Mouse (Mus musculus) G1E (cell line): Measurements from ENCODE around the gene Mbnl1. TPM values are rescaled to one million over a fixed set of nuclear protein-coding genes. Genes with fewer than 3 reads are reported as not detected.

Source experiments
- ATAC-seq: 2 replicates; pipeline ENCODE4 v1.8.0; 2016; ENCODE audit warnings: mild to moderate bottlenecking; ENCODE audit not compliant: insufficient number of reproducible peaks, poor library complexity, low FRiP score, severe bottlenecking; ENCODE audit errors: extremely low read depth
- DNase-seq: peaks from one replicate; pipeline ENCODE4 v3.0.0; 2012; ENCODE audit warnings: low spot score
- H3K27me3 ChIP-seq: 2 replicates; pipeline ENCODE4 v1.6.1; 2012; ENCODE audit warnings: mild to moderate bottlenecking, low read length, inconsistent platforms; ENCODE audit not compliant: insufficient read depth
- H3K36me3 ChIP-seq: replicated peaks from 2 replicates; pipeline ENCODE3; 2012; ENCODE audit warnings: mild to moderate bottlenecking, inconsistent platforms
- H3K4me1 ChIP-seq: 2 replicates; pipeline ENCODE4 v1.6.1; 2012; ENCODE audit warnings: low read depth, low read length, inconsistent platforms, mixed read lengths; ENCODE audit not compliant: insufficient read depth
- H3K4me3 ChIP-seq: 2 replicates; pipeline ENCODE4 v1.5.1; 2012; ENCODE audit warnings: low read depth, mild to moderate bottlenecking, inconsistent platforms, low read length, moderate library complexity, mixed read lengths
- H3K9me3 ChIP-seq: replicated peaks from 2 replicates; pipeline ENCODE4 v1.6.1; 2012; ENCODE audit warnings: inconsistent platforms
- CTCF ChIP-seq: IDR thresholded peaks from 2 replicates; pipeline ENCODE4 v1.5.1; 2012; ENCODE audit warnings: low read depth, low read length, inconsistent platforms, mixed read lengths
- GATA1 ChIP-seq: IDR thresholded peaks from 2 replicates; pipeline ENCODE4 v1.6.1; 2012; ENCODE audit warnings: borderline replicate concordance, low read length, inconsistent platforms, mixed read lengths
- GATA2 ChIP-seq: IDR thresholded peaks from 2 replicates; pipeline ENCODE4 v1.6.1; 2012; ENCODE audit warnings: low read depth, low read length, inconsistent platforms, borderline replicate concordance
- POLR2AphosphoS5 ChIP-seq: IDR thresholded peaks from 2 replicates; pipeline ENCODE4 v1.6.1; 2012; ENCODE audit warnings: low read depth, low read length, inconsistent platforms; ENCODE audit not compliant: insufficient replicate concordance
- TAL1 ChIP-seq: conservative IDR thresholded peaks from 2 replicates; pipeline ENCODE4 v1.6.1; 2012; ENCODE audit warnings: low read depth, low read length, inconsistent platforms, mixed read lengths
- polyA plus RNA-seq: library from polyadenylated mRNA; stranded (reverse); fragments of >175 nt; gene quantifications from 2 replicates; pipeline ENCODE4 v1.2.3, GENCODE M21; 2012
- total RNA-seq, 2 experiments: library from RNA; stranded (forward) in 1 of 2; stranded (reverse) in 1 of 2; fragments of 200-1000 nt in 1 of 2; fragments of >200 nt in 1 of 2; fragmentation: Nextera tagmentation in 1 of 2; gene quantifications; 2 replicates each; pipeline ENCODE4 v1.2.3; 2014 to 2017

Gene Mbnl1
- total RNA-seq (2014; fragmentation: Nextera tagmentation) (879 and 928 TPM in 2 replicates), total RNA-seq (2017) (680 and 689 TPM in 2 replicates), polyA plus RNA-seq (115 and 131 TPM in 2 replicates)

DNA sequence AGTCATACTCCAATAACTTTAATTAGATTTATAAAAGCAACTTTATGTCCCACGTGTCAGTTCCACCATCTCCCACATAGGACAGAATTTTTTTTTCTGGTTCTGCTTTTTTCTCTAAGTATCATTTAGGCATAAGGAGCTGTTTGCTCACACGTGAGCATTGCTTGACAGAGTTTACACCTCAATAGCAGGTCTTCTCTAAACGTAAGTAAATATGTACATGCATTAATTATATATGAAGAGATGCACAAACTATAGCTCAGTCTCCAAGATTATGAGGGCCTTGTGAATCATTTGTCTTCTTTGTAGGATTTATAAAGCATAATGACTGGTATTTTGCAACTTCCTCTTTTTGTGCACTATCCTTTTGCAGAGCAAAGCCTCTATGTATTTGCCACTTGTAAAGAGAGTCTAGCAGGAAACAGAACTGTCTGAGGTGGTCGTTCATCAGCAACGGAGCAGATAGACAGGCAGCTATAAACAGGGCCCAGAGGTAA, at the start of gene Mbnl1:
Gene Mbnl1 (plus strand): TSS at position 150 of the 497 bp plus-strand sequence.
- Histone ChIP-seq H3K4me1 (peaks cover 28% of the 10 kb centered on the region), H3K4me3 (peak within 1 kb of the TSS; percentile 67), H3K9me3 (no peaks in the 10 kb centered on the region), H3K27me3 (no peaks in the 10 kb centered on the region), H3K36me3 (peaks cover 2% of the 10 kb centered on the region)
- ATAC-seq = peak; percentile 64
- DNase-seq = no peak
- TF ChIP-seq GATA1 (no peak), GATA2 (no peak)

DNA sequence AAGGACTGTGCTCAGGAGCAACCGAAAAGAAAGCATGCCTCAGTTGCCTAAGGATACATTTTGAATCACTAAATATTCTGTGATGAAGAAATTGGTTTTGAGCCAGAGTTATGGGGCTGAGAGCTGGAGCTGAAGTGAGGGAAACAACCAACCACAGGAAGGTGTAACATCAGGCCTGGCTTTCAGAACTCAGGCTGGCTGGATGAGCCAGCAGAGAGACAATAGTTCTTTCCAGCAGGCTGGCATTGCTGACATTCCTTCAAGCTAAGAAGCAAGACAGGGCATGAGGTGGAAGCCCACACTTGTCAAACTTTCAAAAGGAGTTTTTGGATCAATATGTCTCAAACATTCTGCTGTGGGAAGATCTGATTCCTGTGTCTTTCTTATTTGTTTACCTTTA, 48.5 kb upstream of the Mbnl1 start:
- TF ChIP-seq POLR2AphosphoS5 (no peak), GATA1 (no peak), TAL1 (no peak), GATA2 (no peak), CTCF (no peak)
- peaks cover under 1% of the 10 kb centered on the region; the same call in 1 of the 2 replicates for H3K27me3 ChIP-seq
- peaks cover 3% of the 10 kb centered on the region; the same call in 1 of the 2 replicates for H3K4me1 ChIP-seq
- H3K4me3 ChIP-seq = no peak overlapping the region
- ATAC-seq (no peak), DNase-seq (no peak)
- no peaks in the 10 kb centered on the region for H3K9me3 ChIP-seq
- no peaks in the 10 kb centered on the region for H3K36me3 ChIP-seq

DNA sequence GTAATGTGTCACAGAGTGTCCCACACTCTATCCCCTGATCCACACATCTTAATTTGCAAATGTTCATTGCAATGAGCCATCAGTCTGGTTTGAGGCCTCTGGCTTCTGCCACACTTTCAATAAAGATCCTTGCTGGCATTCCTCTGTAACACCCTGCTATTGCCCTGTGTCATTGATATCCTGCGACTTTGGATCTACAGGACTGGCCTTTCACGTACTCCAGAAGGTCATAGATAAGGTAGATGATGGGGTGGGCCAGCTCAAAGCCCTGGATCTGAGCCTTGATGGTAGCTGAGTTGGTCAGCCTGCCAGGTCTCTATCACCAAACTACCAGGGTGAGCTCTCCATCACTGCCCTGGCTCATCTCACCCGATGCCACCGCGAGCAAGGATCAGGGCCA, 43.6 kb upstream of the Mbnl1 start:
- no peak for DNase-seq
- H3K4me1 ChIP-seq = peaks cover 6% of the 10 kb centered on the region
- no peak overlapping the region for H3K4me3 ChIP-seq
- ATAC-seq = no peak
- TF ChIP-seq GATA1 (no peak), GATA2 (no peak), POLR2AphosphoS5 (no peak), TAL1 (no peak), CTCF (no peak)
- H3K27me3 ChIP-seq = peaks cover 4% of the 10 kb centered on the region; the same call in 1 of the 2 replicates
- H3K36me3 ChIP-seq = no peaks in the 10 kb centered on the region
- H3K9me3 ChIP-seq = no peaks in the 10 kb centered on the region

DNA sequence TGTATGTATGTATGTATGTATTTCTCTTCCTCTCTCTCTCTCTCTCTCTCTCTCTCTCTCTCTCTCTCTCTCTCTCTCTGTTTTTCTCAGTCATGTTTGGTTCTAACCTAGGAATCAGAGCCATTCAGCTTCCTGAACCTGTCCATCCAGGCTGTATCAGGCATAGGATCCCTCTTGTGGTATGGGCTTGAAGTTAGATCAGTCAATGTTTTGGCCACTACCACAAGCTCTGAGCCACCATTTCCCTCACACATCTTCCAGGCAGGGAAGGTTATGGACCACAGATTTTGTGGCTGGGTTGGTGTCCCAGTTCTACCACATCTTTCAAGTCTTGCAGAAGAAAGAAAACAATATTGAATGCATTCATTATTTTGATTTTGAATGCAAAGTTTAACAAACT, 35.4 kb upstream of the Mbnl1 start:
- DNase-seq = no peak
- H3K4me1 ChIP-seq = no peaks in the 10 kb centered on the region
- no peaks in the 10 kb centered on the region for H3K36me3 ChIP-seq
- no peaks in the 10 kb centered on the region for H3K9me3 ChIP-seq
- H3K4me3 ChIP-seq = no peak overlapping the region
- no peak for ATAC-seq
- no peaks in the 10 kb centered on the region; the same call in 1 of the 2 replicates for H3K27me3 ChIP-seq
- TF ChIP-seq CTCF = no peak
- no peak for TF ChIP-seq GATA2
- TF ChIP-seq GATA1 = no peak
- TF ChIP-seq POLR2AphosphoS5 = no peak
- TF ChIP-seq TAL1 = no peak

DNA sequence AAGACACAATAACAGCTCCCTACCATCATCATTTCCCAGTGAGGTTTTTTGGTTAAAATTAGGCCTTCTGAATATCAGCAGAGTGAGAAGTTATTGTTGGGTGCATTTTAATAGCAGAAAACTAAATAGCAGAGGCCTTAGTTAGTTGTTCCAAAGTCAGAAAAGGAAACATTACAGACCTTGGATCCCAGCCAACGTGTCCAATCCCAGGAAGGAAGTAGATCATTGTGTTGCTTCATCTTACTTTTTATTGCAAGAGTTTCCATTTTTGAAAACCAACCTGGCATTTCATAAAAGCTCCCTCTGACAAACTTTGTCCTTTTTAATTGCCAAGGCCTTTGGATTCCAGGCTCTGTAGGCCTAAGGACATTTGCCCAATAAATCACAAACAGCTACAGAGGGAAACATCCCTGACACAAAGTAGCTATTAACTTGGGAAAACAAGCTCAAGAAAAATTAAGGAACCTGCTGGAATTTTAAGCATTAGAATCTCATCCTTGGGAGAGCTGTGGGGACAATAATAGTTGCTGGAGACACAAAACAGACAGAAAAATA, 34.9 kb upstream of the Mbnl1 start:
- Histone ChIP-seq H3K9me3 (no peaks in the 10 kb centered on the region), H3K36me3 (no peaks in the 10 kb centered on the region), H3K4me3 (no peak overlapping the region), H3K27me3 (no peaks in the 10 kb centered on the region; the same call in 1 of the 2 replicates), H3K4me1 (no peaks in the 10 kb centered on the region)
- TF ChIP-seq GATA2 = no peak
- TF ChIP-seq POLR2AphosphoS5 = no peak
- no peak for TF ChIP-seq GATA1
- TF ChIP-seq TAL1 = no peak
- TF ChIP-seq CTCF = no peak
- DNase-seq (no peak), ATAC-seq (no peak)

DNA sequence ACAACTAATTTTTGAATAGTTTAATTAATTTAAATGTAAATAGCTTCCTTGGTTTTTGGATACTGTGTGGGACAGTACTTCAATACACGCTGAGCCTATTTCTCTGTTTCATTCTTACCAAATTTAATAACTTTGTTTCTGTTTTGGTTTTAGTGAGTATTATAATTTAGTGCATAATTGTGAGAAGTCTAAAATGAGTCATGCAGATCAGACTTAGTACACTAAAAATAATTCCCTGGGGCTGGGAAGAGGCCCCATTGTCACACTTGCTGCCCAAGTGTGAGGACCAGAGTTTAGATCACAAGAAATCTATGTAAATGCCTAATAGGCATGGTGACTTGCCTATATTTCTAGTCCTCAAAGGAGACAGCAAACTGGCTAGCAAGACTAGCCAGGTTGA, 33.9 kb upstream of the Mbnl1 start:
- no peaks in the 10 kb centered on the region for H3K9me3 ChIP-seq
- H3K4me1 ChIP-seq = no peaks in the 10 kb centered on the region
- no peak for DNase-seq
- H3K4me3 ChIP-seq = no peak overlapping the region
- TF ChIP-seq TAL1 (no peak), GATA2 (no peak), POLR2AphosphoS5 (no peak), CTCF (no peak), GATA1 (no peak)
- no peak for ATAC-seq
- no peaks in the 10 kb centered on the region for H3K36me3 ChIP-seq
- no peaks in the 10 kb centered on the region; the same call in 1 of the 2 replicates for H3K27me3 ChIP-seq
